Mouse (Mus musculus) ES-Bruce4 (cell line): ENCODE results near the gene Slit1. TPM values are rescaled to one million over a fixed set of nuclear protein-coding genes. Genes with fewer than 3 reads are reported as not detected.

Experiments used
- H3K27ac ChIP-seq: 2 replicates; pipeline ENCODE4 v1.5.1; 2012; ENCODE audit warnings: low read length, inconsistent platforms; ENCODE audit not compliant: insufficient read depth
- H3K27me3 ChIP-seq: 2 replicates; pipeline ENCODE4 v1.6.1; 2012; ENCODE audit warnings: mild to moderate bottlenecking, low read length, inconsistent platforms; ENCODE audit not compliant: control insufficient read depth, poor library complexity, insufficient read depth, severe bottlenecking
- H3K36me3 ChIP-seq: 2 replicates; pipeline ENCODE4 v1.6.1; 2012; ENCODE audit warnings: inconsistent platforms, mild to moderate bottlenecking, low read length, moderate library complexity; ENCODE audit not compliant: control insufficient read depth, poor library complexity, insufficient read depth, severe bottlenecking
- H3K4me1 ChIP-seq: one replicate; pipeline ENCODE4 v1.8.1; 2011; ENCODE audit warnings: low read length; ENCODE audit not compliant: control insufficient read depth, insufficient read depth
- H3K4me3 ChIP-seq: 2 replicates; pipeline ENCODE4 v1.5.1; 2011; ENCODE audit warnings: low read depth, mild to moderate bottlenecking, low read length
- H3K9ac ChIP-seq: 2 replicates; pipeline ENCODE4 v1.6.1; 2012; ENCODE audit warnings: low read depth, mild to moderate bottlenecking, inconsistent platforms; ENCODE audit not compliant: poor library complexity, severe bottlenecking
- H3K9me3 ChIP-seq: replicated peaks from 2 replicates; pipeline ENCODE4 v1.6.1; 2012; ENCODE audit warnings: mild to moderate bottlenecking, low read length, inconsistent platforms; ENCODE audit not compliant: control insufficient read depth, poor library complexity, insufficient read depth, severe bottlenecking
- CTCF ChIP-seq: IDR thresholded peaks from one replicate; pipeline ENCODE4 v1.8.1; 2011; ENCODE audit warnings: low read depth, low read length
- EP300 ChIP-seq: IDR thresholded peaks from 2 replicates; pipeline ENCODE4 v1.6.1; 2011; ENCODE audit warnings: low read depth, low read length; ENCODE audit not compliant: insufficient read depth
- POLR2A ChIP-seq: IDR thresholded peaks from one replicate; pipeline ENCODE4 v1.8.1; 2011; ENCODE audit warnings: low read length; ENCODE audit not compliant: insufficient read depth
- polyA plus RNA-seq: library from polyadenylated mRNA; stranded (reverse); fragments of >200 nt; gene quantifications from 2 replicates; pipeline ENCODE4 v1.2.4, GENCODE M21; 2011; ENCODE audit warnings: low read depth; ENCODE audit not compliant: missing spikeins, insufficient read depth, insufficient read length

Slit1 gene
- polyA plus RNA-seq, 1 experiment = 1.2 TPM

- H3K9ac ChIP-seq = no peak overlapping the region
- no peak overlapping the region for H3K4me3 ChIP-seq
- H3K9me3 ChIP-seq = no peaks in the 10 kb centered on the region
- no peak overlapping the region for H3K27ac ChIP-seq
- H3K27me3 ChIP-seq = no peaks in the 10 kb centered on the region
- H3K36me3 ChIP-seq = no peaks in the 10 kb centered on the region
- no peak for TF ChIP-seq EP300
- TF ChIP-seq CTCF = no peak
- no peak for TF ChIP-seq POLR2A
- H3K4me1 ChIP-seq = no peaks in the 10 kb centered on the region
These were observed 146.1 kb downstream of the Slit1 start for GRCm38 (mm10) chr19:41597170-41597894.

- Histone ChIP-seq H3K27me3 (no peaks in the 10 kb centered on the region), H3K4me1 (peaks cover 4% of the 10 kb centered on the region), H3K36me3 (no peaks in the 10 kb centered on the region), H3K9ac (no peak overlapping the region), H3K27ac (no peak overlapping the region), H3K9me3 (no peaks in the 10 kb centered on the region), H3K4me3 (no peak overlapping the region)
- TF ChIP-seq EP300 (no peak), CTCF (no peak), POLR2A (no peak)
These were observed 151.7 kb downstream of the Slit1 start for GRCm38 (mm10) chr19:41591808-41592207.

- H3K9me3 ChIP-seq = no peaks in the 10 kb centered on the region
- no peak overlapping the region for H3K27ac ChIP-seq
- no peak overlapping the region for H3K9ac ChIP-seq
- no peak for TF ChIP-seq EP300
- no peak for TF ChIP-seq POLR2A
- no peak for TF ChIP-seq CTCF
- no peaks in the 10 kb centered on the region for H3K36me3 ChIP-seq
- H3K27me3 ChIP-seq = no peaks in the 10 kb centered on the region
- H3K4me3 ChIP-seq = no peak overlapping the region
- peaks cover 4% of the 10 kb centered on the region for H3K4me1 ChIP-seq
These were observed 153.8 kb downstream of the Slit1 start for GRCm38 (mm10) chr19:41589681-41590080.

DNA sequence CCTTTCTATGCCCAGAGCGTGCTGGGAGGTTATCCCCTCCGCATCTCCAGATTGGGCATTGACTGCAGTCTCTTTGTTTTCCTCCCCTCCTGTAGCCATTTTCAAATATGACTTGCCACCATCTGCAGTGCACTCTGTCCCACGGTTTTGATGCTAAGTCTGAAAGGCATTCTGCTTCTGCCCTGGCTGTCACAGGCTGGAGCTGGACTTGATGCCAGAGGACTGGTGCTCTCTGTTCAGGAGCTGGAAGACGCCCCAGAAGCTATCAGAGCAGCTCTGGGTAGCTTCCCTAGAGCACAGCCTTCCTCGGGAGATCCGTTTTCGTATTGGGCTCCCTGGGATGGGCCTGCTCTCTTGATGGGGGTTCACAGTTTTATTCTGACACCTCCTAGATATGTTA lies 154.4 kb downstream of the Slit1 start:
- H3K27me3 ChIP-seq = no peaks in the 10 kb centered on the region
- no peak overlapping the region for H3K27ac ChIP-seq
- peaks cover 4% of the 10 kb centered on the region for H3K4me1 ChIP-seq
- no peak overlapping the region for H3K9ac ChIP-seq
- no peaks in the 10 kb centered on the region for H3K9me3 ChIP-seq
- no peak for TF ChIP-seq POLR2A
- no peak for TF ChIP-seq CTCF
- TF ChIP-seq EP300 = no peak
- no peaks in the 10 kb centered on the region for H3K36me3 ChIP-seq
- H3K4me3 ChIP-seq = no peak overlapping the region

GRCm38 (mm10) chr19:41587431-41588222 lies 155.8 kb downstream of the Slit1 start:
- no peak for TF ChIP-seq CTCF
- TF ChIP-seq POLR2A = no peak
- no peak for TF ChIP-seq EP300
- Histone ChIP-seq H3K4me3 (no peak overlapping the region), H3K27me3 (no peaks in the 10 kb centered on the region), H3K36me3 (peaks cover 2% of the 10 kb centered on the region; the same call in 1 of the 2 replicates), H3K9me3 (no peaks in the 10 kb centered on the region), H3K4me1 (peaks cover 4% of the 10 kb centered on the region), H3K9ac (no peak overlapping the region), H3K27ac (no peak overlapping the region)

DNA sequence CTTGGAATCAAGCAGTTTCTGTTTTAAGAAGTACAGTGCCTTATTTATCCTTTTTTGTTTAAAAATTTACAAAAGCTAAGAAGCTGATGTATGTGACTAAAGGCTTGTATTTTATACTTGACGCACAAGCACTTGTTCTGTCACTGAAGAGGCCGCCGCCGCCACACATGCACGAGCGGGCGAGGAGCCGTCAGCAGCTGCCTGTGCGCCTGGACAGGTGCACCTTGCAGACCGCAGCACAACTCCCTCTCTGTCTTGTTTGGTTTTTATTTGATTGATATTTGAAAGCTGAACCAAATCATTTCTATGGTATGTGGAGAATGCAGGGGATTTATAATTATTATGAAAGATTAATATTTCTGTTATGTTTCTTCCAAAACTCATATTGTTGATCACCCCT lies 156.7 kb downstream of the Slit1 start:
- Histone ChIP-seq H3K9me3 (no peaks in the 10 kb centered on the region), H3K4me1 (peaks cover 4% of the 10 kb centered on the region), H3K27me3 (no peaks in the 10 kb centered on the region), H3K27ac (no peak overlapping the region), H3K4me3 (no peak overlapping the region), H3K36me3 (peaks cover 11% of the 10 kb centered on the region; the same call in 1 of the 2 replicates), H3K9ac (no peak overlapping the region)
- TF ChIP-seq POLR2A (no peak), CTCF (no peak), EP300 (no peak)
